Mouse (Mus musculus) thymus, adult 2 months (tissue): ENCODE results near the gene Sh2d1a. TPM values are rescaled to one million over a fixed set of nuclear protein-coding genes. Genes with fewer than 3 reads are reported as not detected.

ENCODE experiments used
- DNase-seq: peaks from one replicate; pipeline ENCODE4 v3.0.0; 2021
- H3K27ac ChIP-seq: fragments of 200-500 bp; 2 replicates; pipeline ENCODE4 v1.5.1; 2012; ENCODE audit warnings: low read length, control low read depth; ENCODE audit not compliant: control insufficient read depth, insufficient read depth
- H3K27me3 ChIP-seq: fragments of 200-500 bp; 2 replicates; pipeline ENCODE4 v1.6.1; 2012; ENCODE audit warnings: mild to moderate bottlenecking, low read length, moderate library complexity, mixed read lengths; ENCODE audit not compliant: control insufficient read depth, insufficient read depth
- H3K36me3 ChIP-seq: fragments of 200-500 bp; 2 replicates; pipeline ENCODE4 v1.6.1; 2012; ENCODE audit warnings: mild to moderate bottlenecking, low read length, moderate library complexity; ENCODE audit not compliant: control insufficient read depth, insufficient read depth
- H3K4me1 ChIP-seq: fragments of 200-500 bp; replicated peaks from 2 replicates; pipeline ENCODE4 v1.6.1; 2012; ENCODE audit warnings: low read length; ENCODE audit not compliant: control insufficient read depth, insufficient read depth
- H3K4me3 ChIP-seq: fragments of 200-500 bp; 2 replicates; pipeline ENCODE4 v1.5.1; 2012; ENCODE audit warnings: mild to moderate bottlenecking, low read length, control low read depth, moderate library complexity; ENCODE audit not compliant: control insufficient read depth, insufficient read depth
- CTCF ChIP-seq: fragments of 200-500 bp; IDR thresholded peaks from 2 replicates; pipeline ENCODE4 v1.5.1; 2012; ENCODE audit warnings: mild to moderate bottlenecking, control low read depth, low read length, moderate library complexity, borderline replicate concordance; ENCODE audit not compliant: control insufficient read depth, poor library complexity, insufficient read depth; ENCODE audit errors: extremely low read depth
- POLR2A ChIP-seq: fragments of 200-500 bp; IDR thresholded peaks from 2 replicates; pipeline ENCODE4 v1.6.1; 2012; ENCODE audit warnings: mild to moderate bottlenecking, low read length, control low read depth, moderate library complexity; ENCODE audit not compliant: control insufficient read depth, poor library complexity, insufficient read depth; ENCODE audit errors: extremely low read depth
- WGBS: fragments of 180-500 bp; shearing (Covaris S2); methylation state at CpG from one replicate; pipeline ENCODE4 v1.1.7; 2018; 5-methylcytosine and 5-hydroxymethylcytosine counted together
- polyA plus RNA-seq: library from polyadenylated mRNA; depleted of rRNA; stranded (reverse); fragments of >200 nt; gene quantifications from 2 replicates; pipeline ENCODE4 v1.2.3, GENCODE M21; 2012

Sh2d1a gene
- polyA plus RNA-seq, 1 experiment, result 114 TPM

GRCm38 (mm10) chrX:42511105-42511504, 8.9 kb downstream of the Sh2d1a start:
- no peak for TF ChIP-seq CTCF
- no peak for TF ChIP-seq POLR2A
- Histone ChIP-seq H3K4me3 (no peak overlapping the region), H3K4me1 (peaks cover 5% of the 10 kb centered on the region; the same call in 1 of the 2 replicates), H3K36me3 (peaks cover 26% of the 10 kb centered on the region), H3K27ac (peak overlapping the region; percentile 93), H3K27me3 (no peaks in the 10 kb centered on the region)
- WGBS, result 10% methylated on average over 2 of the region's 2 CpGs
- no peak for DNase-seq

- Histone ChIP-seq H3K27ac (no peak overlapping the region), H3K36me3 (peaks cover 32% of the 10 kb centered on the region), H3K4me3 (no peak overlapping the region), H3K27me3 (no peaks in the 10 kb centered on the region), H3K4me1 (peaks cover 5% of the 10 kb centered on the region; the same call in 1 of the 2 replicates)
- peak; percentile 55 for DNase-seq
- TF ChIP-seq CTCF (no peak), POLR2A (no peak)
These were observed 10.3 kb downstream of the Sh2d1a start for GRCm38 (mm10) chrX:42512567-42512966.

GRCm38 (mm10) chrX:42522868-42523267, 20.6 kb downstream of the Sh2d1a start:
- Histone ChIP-seq H3K36me3 (peaks cover 37% of the 10 kb centered on the region), H3K27me3 (no peaks in the 10 kb centered on the region), H3K4me3 (no peak overlapping the region), H3K27ac (no peak overlapping the region), H3K4me1 (0 out of 2 replicates have a peak, but pooled peaks cover 2% of the 10 kb centered on the region)
- DNase-seq, result no peak
- no peak for TF ChIP-seq POLR2A
- TF ChIP-seq CTCF, result no peak
- WGBS, result 93% methylated on average over 2 of the region's 2 CpGs

GRCm38 (mm10) chrX:42530703-42531102, 28.4 kb downstream of the Sh2d1a start:
- WGBS, result 98% methylated on average over 4 of the region's 4 CpGs
- Histone ChIP-seq H3K27ac (no peak overlapping the region), H3K4me3 (no peak overlapping the region), H3K4me1 (no peaks in the 10 kb centered on the region), H3K27me3 (no peaks in the 10 kb centered on the region), H3K36me3 (no peaks in the 10 kb centered on the region)
- no peak for DNase-seq
- TF ChIP-seq CTCF (no peak), POLR2A (no peak)

- H3K36me3 ChIP-seq, result no peaks in the 10 kb centered on the region
- no peak for TF ChIP-seq CTCF
- no peak for TF ChIP-seq POLR2A
- H3K4me3 ChIP-seq, result no peak overlapping the region
- 27% methylated on average over 3 of the region's 3 CpGs for WGBS
- H3K27ac ChIP-seq, result no peak overlapping the region; the same call in 1 of the 2 replicates
- no peak for DNase-seq
- no peaks in the 10 kb centered on the region for H3K27me3 ChIP-seq
- peaks cover 3% of the 10 kb centered on the region for H3K4me1 ChIP-seq
These were observed 37.9 kb downstream of the Sh2d1a start for GRCm38 (mm10) chrX:42540030-42540755.

GRCm38 (mm10) chrX:42540756-42541053, 38.5 kb downstream of the Sh2d1a start:
- H3K27me3 ChIP-seq, result no peaks in the 10 kb centered on the region
- TF ChIP-seq POLR2A, result no peak
- no peak for TF ChIP-seq CTCF
- peaks cover 3% of the 10 kb centered on the region for H3K4me1 ChIP-seq
- H3K36me3 ChIP-seq, result no peaks in the 10 kb centered on the region
- peak; percentile 78 for DNase-seq
- 3% methylated on average over 5 of the region's 5 CpGs for WGBS
- no peak overlapping the region for H3K27ac ChIP-seq
- no peak overlapping the region for H3K4me3 ChIP-seq

- no peak for DNase-seq
- peaks cover under 1% of the 10 kb centered on the region; the same call in 1 of the 2 replicates for H3K4me1 ChIP-seq
- H3K27me3 ChIP-seq, result no peaks in the 10 kb centered on the region
- 47% methylated on average over 1 of the region's 1 CpGs for WGBS
- H3K36me3 ChIP-seq, result no peaks in the 10 kb centered on the region
- TF ChIP-seq POLR2A, result no peak
- no peak for TF ChIP-seq CTCF
- no peak overlapping the region for H3K27ac ChIP-seq
- no peak overlapping the region for H3K4me3 ChIP-seq
These were observed 42.8 kb downstream of the Sh2d1a start for GRCm38 (mm10) chrX:42545076-42545475.
